Mouse (Mus musculus): ENCODE data around the gene Tnrc6a. TPM values are rescaled to one million over a fixed set of nuclear protein-coding genes. Genes with fewer than 3 reads are reported as not detected.

Gene Tnrc6a
- polyA plus RNA-seq, 1 experiment: 60.2 TPM

GRCm38 (mm10) chr7:123219781-123220632, 96.3 kb downstream of the Tnrc6a start:
- peak in 1 of 2 experiments; percentile 35 for DNase-seq (ENCODE audit: extremely low spot score in 1 of 2, low spot score in 1 of 2)

- DNase-seq (ENCODE audit: extremely low spot score in 1 of 2, low spot score in 1 of 2): no peak
These were observed 96.9 kb downstream of the Tnrc6a start for GRCm38 (mm10) chr7:123220633-123220942.

- no peak for DNase-seq (ENCODE audit: extremely low spot score in 1 of 2, low spot score in 1 of 2)
These were observed 100.4 kb downstream of the Tnrc6a start for GRCm38 (mm10) chr7:123224076-123224475.

- no peak for DNase-seq (ENCODE audit: extremely low spot score in 1 of 2, low spot score in 1 of 2)
These were observed 101.5 kb downstream of the Tnrc6a start for GRCm38 (mm10) chr7:123225159-123225558.

GRCm38 (mm10) chr7:123235449-123235848, 111.8 kb downstream of the Tnrc6a start:
- DNase-seq (ENCODE audit: extremely low spot score in 1 of 2, low spot score in 1 of 2): no peak

GRCm38 (mm10) chr7:123238621-123239020, 114.9 kb downstream of the Tnrc6a start:
- no peak for DNase-seq (ENCODE audit: extremely low spot score in 1 of 2, low spot score in 1 of 2)

- no peak for DNase-seq (ENCODE audit: extremely low spot score in 1 of 2, low spot score in 1 of 2)
These were observed 116.4 kb downstream of the Tnrc6a start for GRCm38 (mm10) chr7:123240064-123240463.

- no peak for DNase-seq (ENCODE audit: extremely low spot score in 1 of 2, low spot score in 1 of 2)
These were observed 118.6 kb downstream of the Tnrc6a start for GRCm38 (mm10) chr7:123242241-123242640.

- no peak for DNase-seq (ENCODE audit: extremely low spot score in 1 of 2, low spot score in 1 of 2)
These were observed 121.1 kb downstream of the Tnrc6a start for GRCm38 (mm10) chr7:123244833-123245232.

Other genes starting within 250 kb of the Tnrc6a start
- gene Rbbp6, start 158.2 kb upstream of the Tnrc6a start, polyA plus RNA-seq (2012; rRNA removed): 64.3 and 65.6 TPM in 2 replicates
- 1.4 and 2.8 TPM in 2 replicates for gene Slc5a11, start 90.9 kb downstream of the Tnrc6a start, polyA plus RNA-seq (2012; rRNA removed)
- gene Lcmt1, start 245.9 kb downstream of the Tnrc6a start, polyA plus RNA-seq (2012; rRNA removed): 87.9 and 89.4 TPM in 2 replicates
- 16.4 and 20.4 TPM in 2 replicates for gene Arhgap17, start 246.0 kb downstream of the Tnrc6a start, polyA plus RNA-seq (2012; rRNA removed)

Data from frontal cortex, adult 2 months (tissue).